Mouse (Mus musculus) frontal cortex, adult (tissue): Measurements from ENCODE around the gene Esrrg.

Source experiments
- ATAC-seq: cut with Nextera tagmentation; 2 replicates; pipeline ENCODE4 v1.9.2; 2017; ENCODE audit warnings: mild to moderate bottlenecking, moderate library complexity, mixed read lengths; ENCODE audit not compliant: low TSS enrichment

Esrrg gene

GRCm38 (mm10) chr1:188077561-188078195 lies 469.1 kb downstream of the Esrrg start:
- ATAC-seq, result no peak

- ATAC-seq, result no peak
These were observed 471.8 kb downstream of the Esrrg start for GRCm38 (mm10) chr1:188080261-188080875.

- ATAC-seq, result peak; percentile 64; the same call in 1 of the 2 replicates
These were observed 474.4 kb downstream of the Esrrg start for GRCm38 (mm10) chr1:188082665-188083640.

- ATAC-seq, result no peak
These were observed 476.7 kb downstream of the Esrrg start for GRCm38 (mm10) chr1:188085116-188085879.

GRCm38 (mm10) chr1:188093724-188094123 lies 485.1 kb downstream of the Esrrg start:
- no peak for ATAC-seq

- no peak for ATAC-seq
These were observed 493.2 kb downstream of the Esrrg start for GRCm38 (mm10) chr1:188101832-188102231.

GRCm38 (mm10) chr1:188103179-188103578 lies 494.6 kb downstream of the Esrrg start:
- no peak for ATAC-seq

- ATAC-seq, result peak; percentile 62; the same call in 1 of the 2 replicates
These were observed 496.9 kb downstream of the Esrrg start for GRCm38 (mm10) chr1:188105516-188105915.

- ATAC-seq, result no peak
These were observed 499.4 kb downstream of the Esrrg start for GRCm38 (mm10) chr1:188107946-188108345.

GRCm38 (mm10) chr1:188111552-188111951 lies 503.0 kb downstream of the Esrrg start:
- no peak for ATAC-seq

GRCm38 (mm10) chr1:188113240-188113639 lies 504.6 kb downstream of the Esrrg start:
- no peak for ATAC-seq

GRCm38 (mm10) chr1:188118125-188118524 lies 509.5 kb downstream of the Esrrg start:
- peak; percentile 90 for ATAC-seq

GRCm38 (mm10) chr1:188119806-188120205 lies 511.2 kb downstream of the Esrrg start:
- ATAC-seq, result no peak

- no peak for ATAC-seq
These were observed 517.0 kb downstream of the Esrrg start for GRCm38 (mm10) chr1:188125521-188126021.

GRCm38 (mm10) chr1:188136126-188136525 lies 527.5 kb downstream of the Esrrg start:
- no peak for ATAC-seq

- no peak for ATAC-seq
These were observed 530.9 kb downstream of the Esrrg start for GRCm38 (mm10) chr1:188139473-188139872.

GRCm38 (mm10) chr1:188140221-188140620 lies 531.6 kb downstream of the Esrrg start:
- no peak for ATAC-seq

- ATAC-seq, result no peak
These were observed 539.0 kb downstream of the Esrrg start for GRCm38 (mm10) chr1:188147381-188148156.

GRCm38 (mm10) chr1:188151066-188151465 lies 542.5 kb downstream of the Esrrg start:
- no peak for ATAC-seq

GRCm38 (mm10) chr1:188152011-188152410 lies 543.4 kb downstream of the Esrrg start:
- ATAC-seq, result no peak

GRCm38 (mm10) chr1:188153665-188154064 lies 545.1 kb downstream of the Esrrg start:
- no peak for ATAC-seq
